Comparison of ENCODE assay signal across 20 mouse cellular contexts in genomic region chr12:80810005-80810404, GRCm38 (mm10). TPM values are rescaled to one million over a fixed set of nuclear protein-coding genes. Genes with fewer than 3 reads are reported as not detected.
DNase-seq lines count a peak whose midpoint lies in the region; ATAC-seq and TF ChIP-seq lines count a peak whose summit lies in the region.
"Had no signal": no experiment of that assay in that cellular context is flagged by ENCODE, and none has a peak within 500 bp of the region (broad histone marks: within the 10 kb centered on the region; RNA-seq: fewer than 3 reads in every experiment).

No protein-coding gene starts in this region.

- no peak overlapping the region for H3K9ac ChIP-seq in heart, adult 2 months (ENCODE audit: low read depth, low read length)
- H3K9ac ChIP-seq in heart, embryonic 11.5 days (ENCODE audit: low read depth, low read length), result no peak overlapping the region
- H3K9ac ChIP-seq: hindbrain, embryonic 13.5 days; liver, embryonic 15.5 days; lung, embryonic 15.5 days; midbrain, embryonic 12.5 days had no signal

- no peak for TF ChIP-seq EP300 in heart, adult 2 months (IDR thresholded peaks at IDR 0.05; ENCODE audit: insufficient read depth, low read depth, low read length)

- intact Hi-C loops in heart, adult 2 months (cut with DNase I), result no loop called here

- no peak for ATAC-seq in heart, embryonic 11.5 days (replicated peaks; ENCODE audit: insufficient number of reproducible peaks, low FRiP score, low TSS enrichment)
- no peak for ATAC-seq in megakaryocyte, adult 5-6 weeks (ENCODE audit: poor library complexity, severe bottlenecking)
- ATAC-seq: forebrain, embryonic 14.5 days had no signal

- H3K9me3 ChIP-seq in heart, embryonic 11.5 days (replicated peaks; ENCODE audit: control insufficient read depth, low read length), result no peaks in the 10 kb centered on the region
- no peaks in the 10 kb centered on the region for H3K9me3 ChIP-seq in megakaryocyte, embryonic 14.5 days
- H3K9me3 ChIP-seq: hindbrain, embryonic 13.5 days; liver, embryonic 15.5 days; lung, embryonic 15.5 days; midbrain, embryonic 12.5 days had no signal

- peaks cover 46% of the 10 kb centered on the region for H3K4me1 ChIP-seq in heart, adult 2 months (ENCODE audit: control insufficient read depth, insufficient read depth, low read length)
- H3K4me1 ChIP-seq in heart, embryonic 11.5 days (ENCODE audit: control insufficient read depth, insufficient read depth, low read length), result peaks cover 37% of the 10 kb centered on the region
- H3K4me1 ChIP-seq in megakaryocyte, embryonic 14.5 days, result peaks cover 99% of the 10 kb centered on the region
- H3K4me1 ChIP-seq in brown adipose tissue, adult 24 weeks (ENCODE audit: control insufficient read depth, insufficient read depth, insufficient read length, low read length), result peaks cover 35% of the 10 kb centered on the region

- H3K36me3 ChIP-seq in heart, adult 2 months (ENCODE audit: control insufficient read depth, insufficient read depth, low read length), result peaks cover 80% of the 10 kb centered on the region
- no peaks in the 10 kb centered on the region for H3K36me3 ChIP-seq in heart, embryonic 11.5 days (ENCODE audit: control insufficient read depth, insufficient read depth, low read length)
- peaks cover 14% of the 10 kb centered on the region for H3K36me3 ChIP-seq in megakaryocyte, embryonic 14.5 days (replicated peaks; ENCODE audit: low read length)
- H3K36me3 ChIP-seq: hindbrain, embryonic 13.5 days; liver, embryonic 15.5 days; lung, embryonic 15.5 days; midbrain, embryonic 12.5 days had no signal

- H3K27ac ChIP-seq in heart, adult 2 months, result peak overlapping the region; percentile 21
- no peak overlapping the region for H3K27ac ChIP-seq in heart, embryonic 11.5 days (ENCODE audit: low read depth, low read length)
- peak overlapping the region; percentile 7; the same call in 1 of the 2 replicates for H3K27ac ChIP-seq in brown adipose tissue, adult 24 weeks (replicated peaks; ENCODE audit: low read depth, low read length)
- H3K27ac ChIP-seq: hindbrain, embryonic 13.5 days; liver, embryonic 15.5 days; lung, embryonic 15.5 days; midbrain, embryonic 12.5 days had no signal

- peaks cover 17% of the 10 kb centered on the region for H3K79me2 ChIP-seq in heart, adult 2 months (replicated peaks; ENCODE audit: control insufficient read depth, insufficient read depth, low read length)

- no peak for DNase-seq in heart, adult 2 months
- no peak for DNase-seq in B cell, adult 2 months
- DNase-seq in right cerebral cortex, postnatal 14 days, result no peak
- DNase-seq: cerebellum, adult 8-10 months; gastrocnemius, postnatal 10 days; heart, adult 18-20 months; kidney, adult 9 months had no signal

- no peak for TF ChIP-seq CTCF in heart, adult 2 months (IDR thresholded peaks at IDR 0.05)

- no peak for TF ChIP-seq POLR2A in heart, adult 2 months (IDR thresholded peaks at IDR 0.05; ENCODE audit: insufficient read depth, low read depth, low read length)

- no peak overlapping the region for H3K4me3 ChIP-seq in heart, adult 2 months
- H3K4me3 ChIP-seq in heart, embryonic 11.5 days (ENCODE audit: low read depth, low read length), result no peak overlapping the region
- peak overlapping the region; percentile 75 for H3K4me3 ChIP-seq in megakaryocyte, embryonic 14.5 days (replicated peaks)
- no peak overlapping the region for H3K4me3 ChIP-seq in brown adipose tissue, adult 24 weeks (ENCODE audit: insufficient read depth, low read depth, low read length)
- H3K4me3 ChIP-seq: hindbrain, embryonic 13.5 days; liver, embryonic 15.5 days; lung, embryonic 15.5 days; midbrain, embryonic 12.5 days had no signal

- no peak overlapping the region for H3K4me2 ChIP-seq in heart, embryonic 11.5 days
- H3K4me2 ChIP-seq: hindbrain, embryonic 13.5 days; liver, embryonic 15.5 days; lung, embryonic 15.5 days; midbrain, embryonic 12.5 days had no signal

- 3% methylated on average over 2 of the region's 2 CpGs for WGBS in heart, adult 2 months
- 67% methylated on average over 2 of the region's 2 CpGs for WGBS in heart, embryonic 11.5 days (ENCODE audit: insufficient replicate concordance)

- H3K27me3 ChIP-seq in heart, adult 2 months (ENCODE audit: control insufficient read depth, insufficient read depth, low read length), result no peaks in the 10 kb centered on the region
- H3K27me3 ChIP-seq in heart, embryonic 11.5 days (ENCODE audit: control insufficient read depth, insufficient read depth, low read length), result no peaks in the 10 kb centered on the region
- H3K27me3 ChIP-seq in megakaryocyte, embryonic 14.5 days (replicated peaks), result no peaks in the 10 kb centered on the region
- H3K27me3 ChIP-seq: hindbrain, embryonic 13.5 days; liver, embryonic 15.5 days; lung, embryonic 15.5 days; midbrain, embryonic 12.5 days had no signal

RNA-seq across cellular contexts. Expression of gene Susd6, which starts 19.7 kb away (rescaled TPM):
- total RNA-seq in heart, adult 2 months (2021), result 10 to 100 TPM; 67.4 to 78.6 TPM
- 50.1 and 75.8 TPM in 2 replicates for polyA plus RNA-seq in heart, adult 2 months (2012; rRNA removed)
- 17.7 and 20.4 TPM in 2 replicates for polyA plus RNA-seq in heart, embryonic 11.5 days (2014; fragmentation: Nextera tagmentation; extraction: Ambion mirVana)
- 5.9 and 6.0 TPM in 2 replicates for polyA plus RNA-seq in megakaryocyte, embryonic 14.5 days (2012; ENCODE audit: insufficient read depth, low replicate concordance)
- total RNA-seq in megakaryocyte, adult 5-6 weeks (2015), result 26.8 and 26.9 TPM in 2 replicates
- total RNA-seq in megakaryocyte, adult 5-6 weeks (2017), result 37.1 and 38.3 TPM in 2 replicates
- polyA plus RNA-seq in brown adipose tissue, adult 24 weeks (2012; ENCODE audit: insufficient read depth, insufficient read length, missing spikeins), result 12.1 and 13.8 TPM in 2 replicates

RNA-seq across cellular contexts. Expression of gene Ccdc177, which starts 49.5 kb away (rescaled TPM):
- under 1 TPM in 1 of 2 experiments, not detected in 1; 0.05 TPM for total RNA-seq in heart, adult 2 months (2021)
- not detected in 2 replicates for polyA plus RNA-seq in heart, adult 2 months (2012; rRNA removed)
- 0.04 TPM in 1 of 2 replicates, not detected in the other for polyA plus RNA-seq in heart, embryonic 11.5 days (2014; fragmentation: Nextera tagmentation; extraction: Ambion mirVana)
- polyA plus RNA-seq in megakaryocyte, embryonic 14.5 days (2012; ENCODE audit: insufficient read depth, low replicate concordance), result not detected in 2 replicates
- total RNA-seq in megakaryocyte, adult 5-6 weeks (2015), result not detected in 2 replicates
- total RNA-seq in megakaryocyte, adult 5-6 weeks (2017), result not detected in 2 replicates
- polyA plus RNA-seq in brown adipose tissue, adult 24 weeks (2012; ENCODE audit: insufficient read depth, insufficient read length, missing spikeins), result not detected in 2 replicates
- total RNA-seq: adrenal gland, adult 18-20 months; neutrophil, adult 5-6 weeks had no signal
- polyA plus RNA-seq: heart, embryonic 14.5 days; liver, embryonic 15.5 days; thymus, postnatal 0 days had no signal
